Mouse (Mus musculus): ENCODE data around the gene Smim4.
A peak's percentile ranks its signal among the peaks of the same experiment; 100 is the strongest.

Smim4 gene

DNA sequence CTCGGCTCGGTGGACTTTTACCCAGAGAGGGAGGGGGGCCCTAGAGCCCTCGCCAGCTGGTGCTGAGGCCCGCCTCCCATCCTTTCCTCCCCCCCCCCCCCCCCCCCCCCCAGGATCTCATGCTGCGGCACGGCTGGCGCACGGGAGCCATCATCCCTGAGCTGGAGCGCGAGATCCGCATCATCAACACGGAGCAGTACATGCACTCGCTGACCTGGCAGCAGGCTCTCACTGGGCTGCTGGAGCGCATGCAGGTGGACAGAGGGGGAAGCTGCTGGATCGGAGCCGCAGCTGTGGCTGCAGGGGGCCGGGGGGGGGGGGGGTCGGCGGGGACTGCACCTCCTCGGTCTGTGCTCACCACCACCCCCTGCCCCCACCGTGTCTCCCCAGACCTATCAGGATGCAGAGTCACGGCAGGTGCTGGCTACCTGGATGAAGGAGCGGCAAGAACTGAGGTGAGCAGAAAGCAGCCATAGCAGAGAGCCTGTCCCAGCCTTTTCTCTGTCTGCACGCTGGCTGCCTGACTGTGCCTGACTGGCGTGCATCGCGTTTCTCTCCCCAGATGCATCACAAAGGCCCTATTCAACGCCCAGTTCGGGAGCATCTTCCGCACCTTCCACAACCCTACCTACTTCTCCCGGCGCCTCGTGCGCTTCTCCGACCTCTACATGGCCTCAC is 9.6 kb upstream of the Smim4 start:
- DNase-seq = no peak

- no peak for DNase-seq
Measured at GRCm38 (mm10) chr14:31137791-31138190, 9.0 kb upstream of the Smim4 start.

DNA sequence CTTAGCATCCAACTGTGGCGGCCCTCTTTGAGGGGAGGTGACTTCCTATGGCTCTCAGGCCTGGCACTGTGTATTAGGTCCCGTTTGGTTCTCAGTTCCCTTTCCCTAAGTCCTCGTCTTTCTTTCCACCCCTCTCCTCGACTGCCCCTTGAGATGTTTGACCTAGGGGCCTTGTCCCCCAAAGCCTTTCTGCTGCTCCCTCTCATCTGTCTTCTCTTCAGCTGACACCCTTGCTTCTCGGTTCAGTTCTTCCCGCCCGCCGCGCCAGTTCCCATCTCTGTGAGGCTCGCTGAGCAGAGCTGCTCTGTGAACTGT is 8.5 kb upstream of the Smim4 start:
- DNase-seq = no peak

GRCm38 (mm10) chr14:31136411-31137280 is 7.9 kb upstream of the Smim4 start:
- no peak for DNase-seq

GRCm38 (mm10) chr14:31135495-31136410 is 7.0 kb upstream of the Smim4 start:
- no peak for DNase-seq

- DNase-seq = no peak
Measured at GRCm38 (mm10) chr14:31134015-31135000, 5.6 kb upstream of the Smim4 start.

GRCm38 (mm10) chr14:31133023-31133665 is 4.4 kb upstream of the Smim4 start:
- no peak for DNase-seq

GRCm38 (mm10) chr14:31132491-31132975 is 3.8 kb upstream of the Smim4 start:
- DNase-seq = no peak

DNA sequence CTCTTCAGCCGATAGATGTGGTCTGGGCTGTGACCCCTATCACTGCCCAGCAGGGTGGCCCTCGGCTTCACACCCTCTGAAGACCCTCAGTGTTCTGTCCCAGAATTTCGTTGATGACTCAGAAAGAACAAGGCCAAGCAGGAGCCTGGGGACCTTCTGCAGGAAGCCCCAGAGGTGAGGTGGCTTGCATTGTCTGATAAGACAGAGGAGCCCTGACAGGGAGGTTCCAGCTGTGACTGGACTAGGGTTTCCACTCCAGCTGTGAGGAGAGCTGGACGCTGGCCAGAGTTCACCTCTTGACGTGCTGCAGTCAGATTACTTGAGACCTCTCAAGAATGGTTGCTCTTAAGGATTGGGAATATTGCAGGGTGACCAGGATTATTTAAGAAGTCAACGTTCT is 3.3 kb upstream of the Smim4 start:
- DNase-seq = no peak

- no peak for DNase-seq
Measured at GRCm38 (mm10) chr14:31131272-31131821, 2.6 kb upstream of the Smim4 start.

- DNase-seq = peak; percentile 91
Measured at GRCm38 (mm10) chr14:31130236-31131220, 1.8 kb upstream of the Smim4 start, which contains the start of gene Nt5dc2. Nt5dc2 (plus strand) TSS chr14:31131053.

GRCm38 (mm10) chr14:31129326-31130235 is 825 bp upstream of the Smim4 start:
- DNase-seq = peak; percentile 9

DNA sequence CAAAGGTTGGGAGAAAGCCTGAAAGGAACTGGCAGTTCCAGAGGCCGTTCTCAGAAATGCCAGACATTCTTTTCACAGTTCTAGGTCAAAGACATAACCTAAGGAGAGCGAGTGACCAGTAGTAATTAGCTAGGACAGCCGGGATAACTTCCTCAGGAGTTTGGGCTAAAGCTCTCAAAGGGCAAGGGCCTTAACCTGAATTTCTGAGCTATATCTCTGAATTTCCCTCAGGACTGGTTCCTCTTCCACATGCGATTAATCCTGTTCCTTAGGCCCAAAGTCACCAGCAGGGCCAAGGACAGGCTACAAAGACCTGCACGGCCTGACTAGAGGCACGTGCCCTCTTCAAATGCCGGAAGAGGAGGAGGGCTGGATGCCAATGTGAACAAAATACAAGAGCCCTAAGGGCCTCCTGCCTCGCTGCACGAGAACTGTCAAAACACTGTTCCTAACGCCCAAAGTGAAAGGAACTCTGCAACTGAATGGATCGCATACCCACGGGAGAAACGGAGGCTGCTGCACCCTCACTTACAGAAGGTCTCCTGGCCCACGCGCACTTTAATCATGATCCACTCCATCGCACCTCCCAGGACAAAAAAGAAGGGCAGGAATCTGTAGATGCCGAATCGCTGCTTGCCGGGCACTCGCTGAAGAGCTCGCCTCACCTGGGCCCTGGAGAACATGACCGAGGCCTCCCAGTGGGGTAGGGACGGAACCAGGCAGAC is 493 bp downstream of the Smim4 start:
- no peak for DNase-seq

DNA sequence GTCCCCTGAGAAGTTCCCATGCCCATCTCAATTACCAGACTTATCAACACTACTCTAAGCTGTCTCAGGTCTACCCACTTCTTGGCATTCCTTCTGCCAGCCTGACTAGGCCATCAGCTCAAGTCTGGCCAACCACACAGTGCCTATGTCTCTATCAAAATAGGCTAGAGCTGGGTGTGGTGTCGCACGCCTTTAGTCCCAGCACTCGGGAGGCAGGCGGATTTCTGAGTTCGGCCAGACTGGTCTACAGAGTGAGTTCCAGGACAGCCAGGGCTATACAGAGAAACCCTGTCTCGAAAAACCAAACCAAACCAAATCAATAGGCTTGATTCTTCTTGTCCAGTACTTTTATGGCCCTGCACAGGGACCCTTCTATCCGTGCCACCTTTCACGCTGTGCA is 1.9 kb downstream of the Smim4 start:
- no peak for DNase-seq

DNA sequence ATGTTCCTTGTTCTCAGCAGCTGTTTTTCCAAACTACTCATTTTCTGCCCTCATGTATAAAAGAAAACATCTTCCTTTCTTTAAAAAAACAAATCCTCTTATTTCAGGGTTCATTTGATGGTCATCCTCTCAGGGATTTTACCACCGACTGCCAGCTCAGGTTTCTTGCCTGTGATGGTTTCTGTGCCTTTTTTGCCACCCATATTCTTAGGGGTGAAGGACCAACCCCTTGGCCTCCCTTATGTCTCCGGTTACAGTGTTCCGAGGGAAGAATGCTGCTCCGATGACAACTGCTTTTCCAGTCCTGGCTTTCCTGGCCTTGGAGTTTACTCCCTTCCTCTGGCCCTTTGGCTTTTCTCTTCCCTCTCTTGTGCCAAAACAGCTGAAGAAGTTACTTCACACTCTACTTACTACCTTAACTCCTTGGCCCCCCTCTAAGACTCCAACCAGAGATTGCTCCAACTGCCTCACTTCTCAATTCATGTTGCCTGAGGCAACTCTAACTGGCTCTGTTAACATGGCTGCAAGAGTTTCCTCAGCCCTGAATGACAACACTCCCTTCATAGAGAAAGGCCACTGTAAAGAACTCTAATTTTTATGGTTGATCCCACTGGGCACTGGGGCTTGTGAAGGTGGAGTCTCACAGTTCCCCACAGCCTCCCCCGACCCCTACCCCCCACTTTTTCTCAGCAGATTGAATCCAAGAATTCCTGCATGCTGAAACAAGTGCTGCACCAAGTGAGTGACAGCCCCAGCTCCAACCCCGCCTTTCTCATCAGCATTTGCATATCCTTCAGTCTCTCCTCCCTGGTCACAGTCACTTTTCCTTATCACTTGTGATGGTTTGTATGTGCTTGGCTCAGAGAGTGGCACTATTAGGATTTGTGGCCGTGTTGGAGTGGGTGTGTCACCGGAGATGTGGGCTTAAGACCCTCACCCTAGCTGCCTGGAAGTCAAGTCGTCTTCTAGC is 3.4 kb downstream of the Smim4 start:
- no peak for DNase-seq

GRCm38 (mm10) chr14:31115522-31115921 is 13.2 kb downstream of the Smim4 start:
- no peak for DNase-seq

GRCm38 (mm10) chr14:31114011-31114410 is 14.7 kb downstream of the Smim4 start:
- no peak for DNase-seq
